Mouse (Mus musculus) ES-E14 (cell line): Measurements from ENCODE around the gene Wdr81. TPM values are rescaled to one million over a fixed set of nuclear protein-coding genes. Genes with fewer than 3 reads are reported as not detected.

Experiments
- DNase-seq: peaks from one replicate; pipeline ENCODE4 v3.0.0-alpha.2; 2013; ENCODE audit warnings: low read depth, low spot score
- H3K27ac ChIP-seq: 2 replicates; pipeline ENCODE4 v1.5.1; 2012; ENCODE audit warnings: low read depth, mild to moderate bottlenecking, low read length, moderate library complexity, mixed read lengths; ENCODE audit not compliant: poor library complexity, insufficient read depth, severe bottlenecking
- H3K36me3 ChIP-seq: 2 replicates; pipeline ENCODE4 v1.6.1; 2012; ENCODE audit warnings: mild to moderate bottlenecking, low read length, moderate library complexity, mixed read lengths; ENCODE audit not compliant: control insufficient read depth, poor library complexity, insufficient read depth, severe bottlenecking
- H3K4me1 ChIP-seq, 2 experiments: fragments of 150-350 bp in 1 of 2; sonication (generic) in 1 of 2; 2 replicates each; pipeline ENCODE4 v1.6.1; 2012; ENCODE audit warnings: low read length in 2 of 2, mild to moderate bottlenecking in 1 of 2, mixed read lengths in 1 of 2; ENCODE audit not compliant: control insufficient read depth in 2 of 2, insufficient read depth in 2 of 2, poor library complexity in 1 of 2
- H3K4me3 ChIP-seq, 2 experiments: fragments of 150-350 bp in 1 of 2; sonication (generic) in 1 of 2; 2 replicates each; pipeline ENCODE4 v1.5.1; 2012; ENCODE audit warnings: low read length in 2 of 2, low read depth in 1 of 2, mild to moderate bottlenecking in 1 of 2, mixed read lengths in 1 of 2; ENCODE audit not compliant: insufficient read depth in 1 of 2, poor library complexity in 1 of 2, severe bottlenecking in 1 of 2
- H3K9ac ChIP-seq: 2 replicates; pipeline ENCODE4 v1.6.1; 2012; ENCODE audit warnings: low read depth, mild to moderate bottlenecking, low read length, mixed read lengths; ENCODE audit not compliant: poor library complexity, insufficient read depth, severe bottlenecking
- H3K9me3 ChIP-seq: fragments of 150-350 bp; sonication (generic); 2 replicates; pipeline ENCODE4 v1.6.1; 2012; ENCODE audit warnings: low read depth, mild to moderate bottlenecking, low read length; ENCODE audit not compliant: control insufficient read depth, insufficient read depth
- CHD2 ChIP-seq: IDR thresholded peaks from 2 replicates; pipeline ENCODE4 v1.6.1; 2014; ENCODE audit warnings: mild to moderate bottlenecking, low read depth, low read length, inconsistent platforms
- HCFC1 ChIP-seq: IDR thresholded peaks from 2 replicates; pipeline ENCODE4 v1.6.1; 2012; ENCODE audit warnings: low read length, inconsistent platforms, borderline replicate concordance; ENCODE audit not compliant: insufficient read depth
- MAFK ChIP-seq: IDR thresholded peaks from 2 replicates; pipeline ENCODE4 v1.6.1; 2014; ENCODE audit warnings: mild to moderate bottlenecking, low read depth, low read length, inconsistent platforms; ENCODE audit not compliant: insufficient read depth
- ZC3H11A ChIP-seq: IDR thresholded peaks from 2 replicates; pipeline ENCODE4 v1.6.1; 2012; ENCODE audit warnings: low read depth, mild to moderate bottlenecking, inconsistent platforms, low read length, borderline replicate concordance
- ZNF384 ChIP-seq: IDR thresholded peaks from 2 replicates; pipeline ENCODE4 v1.6.1; 2012; ENCODE audit warnings: low read depth, low read length, inconsistent platforms
- in situ Hi-C, 2 experiments: fragments of 600-800 bp; cut with MboI; formaldehyde crosslinking; loops; one replicate each; pipeline ENCODE4 v1.15.1; 2025; ENCODE audit warnings: low sequenced_read_pairs in 2 of 2, inconsistent platforms in 1 of 2; ENCODE audit not compliant: unreplicated experiment in 2 of 2
- total RNA-seq: library from RNA; depleted of rRNA; stranded (reverse); fragments of 300-350 nt; gene quantifications from 2 replicates; pipeline ENCODE4 v1.2.3, GENCODE M21; 2012; rRNA removed

Gene Wdr81
- 8.5 and 11.8 TPM in 2 replicates for total RNA-seq

DNA sequence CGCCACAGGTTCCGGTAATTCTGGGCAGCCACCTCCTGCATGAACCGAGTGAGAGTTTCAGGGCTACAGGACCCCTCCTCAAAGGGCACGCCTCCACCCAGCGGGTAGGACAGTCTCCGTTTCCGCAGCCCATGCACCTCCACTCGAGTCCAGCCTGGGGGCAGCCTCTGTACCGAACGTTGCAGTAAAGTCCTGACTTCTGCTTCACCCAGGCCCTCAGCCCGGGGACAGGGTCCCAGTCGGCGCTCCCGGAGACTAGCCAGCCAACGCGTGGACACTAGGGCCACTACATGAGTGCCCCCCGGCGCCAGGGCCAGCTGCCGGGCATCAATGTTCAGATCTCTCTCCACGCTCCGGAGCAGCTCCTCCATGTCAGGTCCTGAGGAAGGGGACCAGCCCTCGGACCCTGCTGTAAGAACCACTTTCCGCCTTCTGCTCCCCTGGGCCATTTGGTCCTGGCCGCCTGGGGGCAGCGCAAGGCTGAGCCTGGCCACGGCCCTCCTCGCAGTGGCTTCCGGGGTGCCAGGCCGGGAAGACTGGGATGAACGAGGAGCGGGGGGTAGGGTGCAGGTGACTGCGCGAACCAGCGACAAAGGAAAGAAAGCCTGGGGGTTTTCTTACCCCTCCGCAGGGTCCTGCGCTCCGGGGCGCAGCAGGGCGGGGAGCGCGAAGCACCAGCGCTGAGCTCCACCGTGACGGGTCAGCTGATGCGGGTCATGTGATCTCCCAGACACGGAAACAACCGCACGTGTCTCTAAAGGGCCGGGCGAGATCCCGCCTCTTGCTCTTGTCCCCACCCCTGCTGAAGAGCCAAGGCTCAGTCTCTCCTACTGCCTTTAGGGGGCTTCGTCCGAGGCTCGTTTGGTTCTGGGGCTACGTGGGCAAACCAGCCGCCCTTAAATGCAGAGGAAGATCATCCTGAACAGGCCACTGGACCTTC lies at the start of gene Wdr81:
Gene Wdr81, minus strand, starts transcription at position 727 of the 940 bp plus-strand sequence.
- H3K27ac ChIP-seq = no peak within 1 kb of the TSS
- no peak for TF ChIP-seq ZC3H11A
- peak; percentile 39; the same call in 1 of the 2 replicates for TF ChIP-seq HCFC1
- peaks cover 4% of the 10 kb centered on the region; the same call in 1 of the 2 replicates for H3K36me3 ChIP-seq
- DNase-seq = peak; percentile 77
- H3K4me1 ChIP-seq = peaks cover 0 to 5% of the 10 kb centered on the region in 2 experiments; a peak in 2 of 4 replicates
- H3K4me3 ChIP-seq = peak within 1 kb of the TSS; percentile 57 to 69
- in situ Hi-C loops = no loop called here
- H3K9me3 ChIP-seq = no peaks in the 10 kb centered on the region
- peak within 1 kb of the TSS; percentile 50 for H3K9ac ChIP-seq

DNA sequence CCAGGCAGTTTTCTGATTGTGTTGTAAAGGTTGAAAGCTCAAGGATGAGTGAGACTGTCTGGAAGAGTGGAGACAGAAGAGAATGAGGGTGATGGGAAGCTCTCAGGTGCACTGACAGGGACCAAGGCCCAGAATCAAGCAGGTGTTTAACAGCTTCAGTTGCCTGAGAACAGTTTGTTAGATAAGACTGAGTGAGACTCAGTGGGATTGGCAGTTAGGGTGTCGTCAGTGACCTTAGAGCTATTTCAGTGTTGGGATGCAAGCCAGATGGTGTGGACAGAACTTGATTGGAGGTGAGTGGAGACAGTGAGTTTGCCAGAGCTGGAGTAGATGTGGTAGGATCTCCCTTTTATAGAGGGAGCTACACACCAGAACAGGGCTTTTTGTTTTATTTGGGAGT lies 43.6 kb upstream of the Wdr81 start:
- TF ChIP-seq ZNF384 (no peak), HCFC1 (no peak), MAFK (no peak), ZC3H11A (no peak), CHD2 (no peak)
- no peaks in the 10 kb centered on the region for H3K9me3 ChIP-seq
- no peaks in the 10 kb centered on the region for H3K4me1 ChIP-seq
- no peak overlapping the region for H3K4me3 ChIP-seq
- no peak overlapping the region for H3K27ac ChIP-seq
- in situ Hi-C loops = loop anchor here (10.0 to 25.0 kb wide), 2 partner anchors 593 to 836 kb away; no protein-coding TSS in a partner anchor
- no peak for DNase-seq
- H3K36me3 ChIP-seq = peaks cover 82% of the 10 kb centered on the region
- no peak overlapping the region for H3K9ac ChIP-seq

DNA sequence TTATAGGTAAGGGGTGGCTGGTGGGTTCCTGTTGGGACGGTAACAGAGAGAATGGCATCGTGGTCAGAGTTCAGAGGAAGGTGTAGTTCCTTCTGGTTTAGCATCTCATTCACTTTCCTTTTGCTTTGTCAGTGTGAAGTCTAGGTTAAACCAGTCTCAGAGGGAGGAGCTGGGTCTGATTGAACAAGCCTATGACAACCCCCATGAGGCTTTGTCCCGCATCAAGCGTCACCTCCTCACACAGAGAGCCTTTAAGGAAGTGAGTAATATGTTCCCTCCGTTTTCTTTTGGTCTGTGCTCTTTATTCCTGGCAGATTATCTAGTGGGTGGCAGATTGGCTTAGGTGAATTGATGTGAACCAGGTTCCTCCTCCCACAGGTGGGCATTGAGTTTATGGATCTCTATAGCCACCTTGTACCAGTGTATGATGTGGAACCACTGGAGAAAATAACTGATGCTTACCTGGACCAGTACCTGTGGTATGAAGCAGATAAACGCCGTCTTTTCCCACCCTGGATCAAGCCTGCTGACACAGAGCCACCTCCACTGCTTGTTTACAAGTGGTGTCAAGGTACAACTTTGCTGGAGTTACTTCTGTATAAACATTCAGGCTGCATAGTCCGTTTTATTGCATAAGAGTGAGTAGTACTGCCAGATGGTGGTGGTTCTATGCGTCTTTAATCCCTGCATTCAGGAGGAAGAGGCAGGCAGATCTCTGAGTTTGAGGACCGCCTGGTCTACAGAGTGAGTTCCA lies 40.0 kb upstream of the Wdr81 start:
- in situ Hi-C loops = loop anchor here (10.0 to 25.0 kb wide), 2 partner anchors 590 to 832 kb away; no protein-coding TSS in a partner anchor
- Histone ChIP-seq H3K9me3 (no peaks in the 10 kb centered on the region), H3K27ac (no peak overlapping the region), H3K4me1 (no peaks in the 10 kb centered on the region), H3K9ac (no peak overlapping the region), H3K4me3 (no peak overlapping the region), H3K36me3 (peaks cover 82% of the 10 kb centered on the region)
- no peak for DNase-seq
- TF ChIP-seq HCFC1 (no peak), CHD2 (no peak), MAFK (no peak), ZC3H11A (no peak), ZNF384 (no peak)

- in situ Hi-C loops = loop anchor here in 1 of 2 experiments (25.0 kb wide), 1 partner anchor 825 kb away; no protein-coding TSS in a partner anchor
- Histone ChIP-seq H3K27ac (no peak overlapping the region), H3K36me3 (peaks cover 34% of the 10 kb centered on the region), H3K4me1 (peaks cover 2 to 4% of the 10 kb centered on the region in 2 experiments; a peak in 3 of 4 replicates), H3K9ac (peak overlapping the region; percentile 99), H3K9me3 (no peaks in the 10 kb centered on the region), H3K4me3 (peak overlapping the region; percentile 96 to 98)
- TF ChIP-seq ZC3H11A (no peak), CHD2 (no peak), MAFK (no peak), HCFC1 (no peak), ZNF384 (no peak)
- no peak for DNase-seq
Observed at GRCm38 (mm10) chr11:75487496-75487895, 33.0 kb upstream of the Wdr81 start.
